Mouse (Mus musculus) left cerebral cortex, postnatal 25 days (tissue): ENCODE measurements around the gene Tmem56. TPM values are rescaled to one million over a fixed set of nuclear protein-coding genes. Genes with fewer than 3 reads are reported as not detected.

Source experiments
- total RNA-seq, 2 experiments: library from RNA; stranded (reverse); gene quantifications; 2 replicates each; pipeline ENCODE4 v1.2.3; 2021

Gene Tmem56
- total RNA-seq, 2 experiments from 2014 or later, result 47.1 to 47.3 TPM

Other genes starting within 250 kb of the Tmem56 start
- 10 to 100 TPM; 13.9 to 14.1 TPM for gene Rwdd3, start 111.4 kb downstream of the Tmem56 start, total RNA-seq
- 10 to 100 TPM; 15.2 to 16.3 TPM for gene Alg14, start 8.7 kb upstream of the Tmem56 start, total RNA-seq
- 10 to 100 TPM; 66.1 to 66.7 TPM for gene Cnn3, start 143.4 kb upstream of the Tmem56 start, total RNA-seq
- gene Slc44a3, start 249.3 kb upstream of the Tmem56 start, total RNA-seq, result not detected